Mouse (Mus musculus): ENCODE results near the gene Tma16. TPM values are rescaled to one million over a fixed set of nuclear protein-coding genes. Genes with fewer than 3 reads are reported as not detected.

Tma16 gene
- total RNA-seq (2014; fragmentation: Nextera tagmentation), result 26.4 and 27.7 TPM in 2 replicates
- total RNA-seq (2017), result 57.8 and 77.9 TPM in 2 replicates

- peak; percentile 90 for ATAC-seq (replicated peaks; ENCODE audit: low FRiP score, low TSS enrichment, poor library complexity, severe bottlenecking)
Observed at GRCm38 (mm10) chr8:66486084-66486763, at the start of gene Tma16. Gene Tma16, minus strand, starts transcription at chr8:66486530.

- no peak for ATAC-seq (replicated peaks; ENCODE audit: low FRiP score, low TSS enrichment, poor library complexity, severe bottlenecking)
Observed at GRCm38 (mm10) chr8:66520576-66520975, 34.2 kb upstream of the Tma16 start.

- ATAC-seq (replicated peaks; ENCODE audit: low FRiP score, low TSS enrichment, poor library complexity, severe bottlenecking), result no peak
Observed at GRCm38 (mm10) chr8:66519149-66519548, 32.8 kb upstream of the Tma16 start.

- no peak for ATAC-seq (replicated peaks; ENCODE audit: low FRiP score, low TSS enrichment, poor library complexity, severe bottlenecking)
Observed at GRCm38 (mm10) chr8:66511537-66511936, 25.2 kb upstream of the Tma16 start, which contains the start of gene Tktl2. Gene Tktl2, plus strand, starts transcription at chr8:66511756.

GRCm38 (mm10) chr8:66503381-66503780 lies 17.1 kb upstream of the Tma16 start:
- no peak for ATAC-seq (replicated peaks; ENCODE audit: low FRiP score, low TSS enrichment, poor library complexity, severe bottlenecking)

- peak; percentile 80 for ATAC-seq (replicated peaks; ENCODE audit: low FRiP score, low TSS enrichment, poor library complexity, severe bottlenecking)
Observed at GRCm38 (mm10) chr8:66496998-66497577, 10.8 kb upstream of the Tma16 start.

- peak; percentile 91 for ATAC-seq (replicated peaks; ENCODE audit: low FRiP score, low TSS enrichment, poor library complexity, severe bottlenecking)
Observed at GRCm38 (mm10) chr8:66495726-66496125, 9.4 kb upstream of the Tma16 start.

GRCm38 (mm10) chr8:66494496-66494895 lies 8.2 kb upstream of the Tma16 start:
- no peak for ATAC-seq (replicated peaks; ENCODE audit: low FRiP score, low TSS enrichment, poor library complexity, severe bottlenecking)

- 0 out of 2 replicates have a peak, but pooled peaks have one; percentile 38 for ATAC-seq (replicated peaks; ENCODE audit: low FRiP score, low TSS enrichment, poor library complexity, severe bottlenecking)
Observed at GRCm38 (mm10) chr8:66490624-66491023, 4.3 kb upstream of the Tma16 start.

GRCm38 (mm10) chr8:66488556-66488955 lies 2.2 kb upstream of the Tma16 start:
- ATAC-seq (replicated peaks; ENCODE audit: low FRiP score, low TSS enrichment, poor library complexity, severe bottlenecking), result no peak

GRCm38 (mm10) chr8:66476880-66477279 lies 9.4 kb downstream of the Tma16 start:
- no peak for ATAC-seq (replicated peaks; ENCODE audit: low FRiP score, low TSS enrichment, poor library complexity, severe bottlenecking)

GRCm38 (mm10) chr8:66469821-66470220 lies 16.5 kb downstream of the Tma16 start:
- 0 out of 2 replicates have a peak, but pooled peaks have one; percentile 10 for ATAC-seq (replicated peaks; ENCODE audit: low FRiP score, low TSS enrichment, poor library complexity, severe bottlenecking)

GRCm38 (mm10) chr8:66457057-66457456 lies 29.3 kb downstream of the Tma16 start:
- peak; percentile 74; the same call in 1 of the 2 replicates for ATAC-seq (replicated peaks; ENCODE audit: low FRiP score, low TSS enrichment, poor library complexity, severe bottlenecking)

GRCm38 (mm10) chr8:66450691-66451090 lies 35.6 kb downstream of the Tma16 start:
- ATAC-seq (replicated peaks; ENCODE audit: low FRiP score, low TSS enrichment, poor library complexity, severe bottlenecking), result peak; percentile 68

GRCm38 (mm10) chr8:66445351-66445750 lies 41.0 kb downstream of the Tma16 start:
- no peak for ATAC-seq (replicated peaks; ENCODE audit: low FRiP score, low TSS enrichment, poor library complexity, severe bottlenecking)

- no peak for ATAC-seq (replicated peaks; ENCODE audit: low FRiP score, low TSS enrichment, poor library complexity, severe bottlenecking)
Observed at GRCm38 (mm10) chr8:66444141-66444540, 42.2 kb downstream of the Tma16 start.

- no peak for ATAC-seq (replicated peaks; ENCODE audit: low FRiP score, low TSS enrichment, poor library complexity, severe bottlenecking)
Observed at GRCm38 (mm10) chr8:66442778-66443177, 43.6 kb downstream of the Tma16 start.

GRCm38 (mm10) chr8:66441123-66441522 lies 45.2 kb downstream of the Tma16 start:
- ATAC-seq (replicated peaks; ENCODE audit: low FRiP score, low TSS enrichment, poor library complexity, severe bottlenecking), result peak; percentile 73

- no peak for ATAC-seq (replicated peaks; ENCODE audit: low FRiP score, low TSS enrichment, poor library complexity, severe bottlenecking)
Observed at GRCm38 (mm10) chr8:66438468-66438867, 47.9 kb downstream of the Tma16 start.

- no peak for ATAC-seq (replicated peaks; ENCODE audit: low FRiP score, low TSS enrichment, poor library complexity, severe bottlenecking)
Observed at GRCm38 (mm10) chr8:66437929-66438328, 48.4 kb downstream of the Tma16 start.

- ATAC-seq (replicated peaks; ENCODE audit: low FRiP score, low TSS enrichment, poor library complexity, severe bottlenecking), result no peak
Observed at GRCm38 (mm10) chr8:66436804-66437203, 49.5 kb downstream of the Tma16 start.
